Mouse (Mus musculus) hindbrain, postnatal 0 days (tissue): Measurements from ENCODE around the gene Nid2. TPM values are rescaled to one million over a fixed set of nuclear protein-coding genes. Genes with fewer than 3 reads are reported as not detected.

Experiments used
- ATAC-seq: fragments of 200-750 bp; cut with Nextera tagmentation; 2 replicates; pipeline ENCODE4 v1.8.0; 2017; ENCODE audit warnings: mild to moderate bottlenecking, moderate TSS enrichment, moderate library complexity
- DNase-seq: peaks from one replicate; pipeline ENCODE4 v3.0.0-alpha.2; 2015; ENCODE audit warnings: low spot score
- H3K27ac ChIP-seq: fragments of 300-500 bp; sonication (generic); 2 replicates; pipeline ENCODE4 v1.5.1; 2014; ENCODE audit warnings: mild to moderate bottlenecking
- H3K27me3 ChIP-seq: fragments of 300-500 bp; sonication (generic); 2 replicates; pipeline ENCODE4 v1.6.1; 2014; ENCODE audit warnings: low read length, mixed read lengths; ENCODE audit not compliant: insufficient read depth
- H3K36me3 ChIP-seq: fragments of 300-500 bp; sonication (generic); 2 replicates; pipeline ENCODE4 v1.6.1; 2014; ENCODE audit warnings: low read length, mixed read lengths; ENCODE audit not compliant: insufficient read depth
- H3K4me1 ChIP-seq: fragments of 300-500 bp; sonication (generic); 2 replicates; pipeline ENCODE4 v1.6.1; 2014; ENCODE audit warnings: antibody characterized with exemption, low read length, mixed read lengths; ENCODE audit not compliant: insufficient read depth
- H3K4me2 ChIP-seq: fragments of 300-500 bp; sonication (generic); 2 replicates; pipeline ENCODE4 v1.6.1; 2014; ENCODE audit warnings: low read depth, mild to moderate bottlenecking, low read length, moderate library complexity, mixed read lengths
- H3K4me3 ChIP-seq: fragments of 300-500 bp; sonication (generic); 2 replicates; pipeline ENCODE4 v1.5.1; 2014; ENCODE audit warnings: low read length
- H3K9ac ChIP-seq: fragments of 300-500 bp; sonication (generic); replicated peaks from 2 replicates; pipeline ENCODE4 v1.6.1; 2014; ENCODE audit warnings: mild to moderate bottlenecking, low read length, moderate library complexity, mixed read lengths
- H3K9me3 ChIP-seq: fragments of 300-500 bp; sonication (generic); 2 replicates; pipeline ENCODE4 v1.6.1; 2016; ENCODE audit warnings: low read length, mixed read lengths
- CTCF ChIP-seq: IDR thresholded peaks from 2 replicates; pipeline ENCODE4 v1.5.1; 2016; ENCODE audit warnings: antibody characterized with exemption, control low read depth, low read depth
- WGBS: fragments of 180-500 bp; shearing (Covaris S2); extraction: QIAGEN DNeasy Blood & Tissue Kit; methylation state at CpG from one replicate; pipeline ENCODE4 v1.1.7; 2014; 5-methylcytosine and 5-hydroxymethylcytosine counted together
- polyA plus RNA-seq: library from polyadenylated mRNA; unstranded; fragments of >200 nt; fragmentation: Nextera tagmentation; extraction: Ambion mirVana; gene quantifications from 2 replicates; pipeline ENCODE4 v1.2.1, GENCODE M21; 2015
- total RNA-seq: library from RNA; depleted of rRNA; stranded (reverse); fragments of >200 nt; gene quantifications from 2 replicates; pipeline ENCODE4 v1.2.3, GENCODE M21; 2014

The Nid2 gene
- total and polyA plus RNA-seq, 2 experiments from 2014 or later, result 25.5 to 40.6 TPM

GRCm38 (mm10) chr14:19759277-19760193 lies 8.5 kb downstream of the Nid2 start:
- no peak overlapping the region for H3K9ac ChIP-seq
- no peaks in the 10 kb centered on the region for H3K4me1 ChIP-seq
- WGBS, result 91% methylated on average over 10 of the region's 10 CpGs
- H3K4me3 ChIP-seq, result no peak overlapping the region
- H3K27ac ChIP-seq, result no peak overlapping the region
- ATAC-seq (no peak), DNase-seq (no peak)
- no peaks in the 10 kb centered on the region for H3K9me3 ChIP-seq
- no peaks in the 10 kb centered on the region for H3K36me3 ChIP-seq
- TF ChIP-seq CTCF, result no peak
- no peaks in the 10 kb centered on the region for H3K27me3 ChIP-seq
- no peak overlapping the region for H3K4me2 ChIP-seq

- Histone ChIP-seq H3K4me1 (no peaks in the 10 kb centered on the region), H3K9ac (no peak overlapping the region), H3K4me2 (no peak overlapping the region), H3K4me3 (no peak overlapping the region), H3K27ac (no peak overlapping the region), H3K27me3 (no peaks in the 10 kb centered on the region), H3K36me3 (no peaks in the 10 kb centered on the region), H3K9me3 (no peaks in the 10 kb centered on the region)
- WGBS, result 16% methylated on average over 7 of the region's 7 CpGs
- no peak for DNase-seq
- TF ChIP-seq CTCF, result no peak
- ATAC-seq, result no peak
These were observed 9.7 kb downstream of the Nid2 start for GRCm38 (mm10) chr14:19760721-19761120.

GRCm38 (mm10) chr14:19762014-19762413 lies 10.9 kb downstream of the Nid2 start:
- H3K4me1 ChIP-seq, result no peaks in the 10 kb centered on the region
- H3K4me2 ChIP-seq, result no peak overlapping the region
- H3K9ac ChIP-seq, result no peak overlapping the region
- no peak for ATAC-seq
- no peak overlapping the region for H3K27ac ChIP-seq
- no peaks in the 10 kb centered on the region for H3K9me3 ChIP-seq
- H3K27me3 ChIP-seq, result no peaks in the 10 kb centered on the region
- H3K4me3 ChIP-seq, result no peak overlapping the region
- WGBS, result 66% methylated on average over 4 of the region's 4 CpGs
- DNase-seq, result no peak
- no peaks in the 10 kb centered on the region for H3K36me3 ChIP-seq
- no peak for TF ChIP-seq CTCF

DNA sequence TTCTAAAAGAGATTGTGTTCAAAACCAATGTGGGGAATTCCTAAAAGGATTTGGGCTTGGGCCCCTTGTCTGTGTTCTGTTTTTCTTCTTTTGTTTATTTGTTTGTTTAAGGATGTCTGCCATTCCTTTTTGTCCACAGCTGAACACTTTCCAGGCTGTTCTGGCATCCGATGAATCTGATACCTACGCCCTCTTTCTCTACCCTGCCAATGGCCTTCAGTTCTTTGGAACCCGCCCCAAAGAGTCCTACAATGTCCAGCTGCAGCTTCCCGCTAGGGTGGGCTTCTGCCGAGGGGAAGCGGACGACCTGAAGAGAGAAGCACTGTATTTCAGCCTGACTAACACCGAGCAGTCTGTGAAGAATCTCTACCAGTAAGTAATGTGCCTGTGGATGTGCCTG lies 12.5 kb downstream of the Nid2 start:
- DNase-seq, result peak; percentile 60
- Histone ChIP-seq H3K4me1 (no peaks in the 10 kb centered on the region), H3K27me3 (no peaks in the 10 kb centered on the region), H3K9ac (no peak overlapping the region), H3K36me3 (no peaks in the 10 kb centered on the region), H3K27ac (no peak overlapping the region), H3K4me2 (no peak overlapping the region), H3K9me3 (no peaks in the 10 kb centered on the region), H3K4me3 (no peak overlapping the region)
- no peak for TF ChIP-seq CTCF
- peak; percentile 73 for ATAC-seq
- WGBS, result 42% methylated on average over 8 of the region's 8 CpGs

DNA sequence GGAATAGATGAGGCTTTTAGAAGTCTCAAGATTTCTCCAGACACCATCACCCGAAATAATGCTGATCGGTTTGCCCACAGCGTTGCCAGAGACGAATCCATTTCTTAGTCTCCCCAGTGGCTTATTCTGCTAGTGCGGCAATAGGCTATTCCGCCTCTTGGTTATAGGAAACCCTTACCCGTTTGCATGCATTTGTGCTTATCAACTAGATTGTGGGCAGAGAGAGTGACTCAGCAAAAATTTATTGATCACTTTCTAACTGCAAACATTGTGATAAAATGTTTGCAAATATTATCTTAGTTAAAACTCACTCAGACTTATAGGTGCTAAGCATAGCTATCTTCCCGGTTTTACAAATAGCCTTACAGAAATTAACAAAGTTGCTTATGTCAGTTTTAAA lies 13.3 kb downstream of the Nid2 start:
- ATAC-seq, result no peak
- 73% methylated on average over 8 of the region's 8 CpGs for WGBS
- no peak for TF ChIP-seq CTCF

GRCm38 (mm10) chr14:19765539-19766379 lies 14.7 kb downstream of the Nid2 start:
- no peaks in the 10 kb centered on the region for H3K4me1 ChIP-seq
- no peak overlapping the region for H3K4me2 ChIP-seq
- no peak for DNase-seq
- WGBS, result 60% methylated on average over 9 of the region's 9 CpGs
- no peaks in the 10 kb centered on the region for H3K27me3 ChIP-seq
- no peak for TF ChIP-seq CTCF
- no peak for ATAC-seq
- H3K9me3 ChIP-seq, result no peaks in the 10 kb centered on the region
- no peak overlapping the region for H3K9ac ChIP-seq
- no peak overlapping the region for H3K4me3 ChIP-seq
- H3K36me3 ChIP-seq, result no peaks in the 10 kb centered on the region
- no peak overlapping the region for H3K27ac ChIP-seq

More for the DNA sequence above, 13.3 kb downstream of the Nid2 start:
- H3K9ac ChIP-seq, result no peak overlapping the region
- H3K27me3 ChIP-seq, result no peaks in the 10 kb centered on the region
- no peaks in the 10 kb centered on the region for H3K9me3 ChIP-seq
- no peaks in the 10 kb centered on the region for H3K4me1 ChIP-seq
- no peak overlapping the region for H3K27ac ChIP-seq
- no peaks in the 10 kb centered on the region for H3K36me3 ChIP-seq
- DNase-seq, result no peak
- no peak overlapping the region for H3K4me3 ChIP-seq
- H3K4me2 ChIP-seq, result no peak overlapping the region
